13 mouse cellular contexts compared by ENCODE assay signal in genomic region chr4:55285641-55286040, GRCm38 (mm10).
A peak's percentile ranks its signal among the peaks of the same experiment; 100 is the strongest.
DNase-seq lines count a peak whose midpoint lies in the region; ATAC-seq and TF ChIP-seq lines count a peak whose summit lies in the region.
"Had no signal": no experiment of that assay in that cellular context is flagged by ENCODE, and none has a peak within 500 bp of the region (broad histone marks: within the 10 kb centered on the region; RNA-seq: fewer than 3 reads in every experiment).

No protein-coding gene starts in this region.

- intact Hi-C loops in heart, postnatal 10 days (cut with DNase I): no loop called here
- intact Hi-C loops in heart, postnatal 25 days (cut with DNase I): no loop called here

- no peaks in the 10 kb centered on the region for H3K36me3 ChIP-seq in lung, postnatal 0 days (ENCODE audit: insufficient read depth, low read length)
- no peaks in the 10 kb centered on the region for H3K36me3 ChIP-seq in intestine, embryonic 15.5 days
- H3K36me3 ChIP-seq: hindbrain, embryonic 12.5 days had no signal

- no peak overlapping the region for H3K4me2 ChIP-seq in lung, postnatal 0 days (replicated peaks; ENCODE audit: low read depth, low read length)
- no peak overlapping the region for H3K4me2 ChIP-seq in intestine, embryonic 15.5 days (replicated peaks)
- H3K4me2 ChIP-seq: hindbrain, embryonic 12.5 days; liver, embryonic 11.5 days had no signal

- no peak overlapping the region for H3K4me3 ChIP-seq in lung, postnatal 0 days (ENCODE audit: low read depth, low read length)
- no peak overlapping the region for H3K4me3 ChIP-seq in intestine, embryonic 15.5 days (replicated peaks)
- H3K4me3 ChIP-seq: hindbrain, embryonic 12.5 days; left cerebral cortex, adult 2 months had no signal

- no peak overlapping the region for H3K27ac ChIP-seq in lung, postnatal 0 days (ENCODE audit: low read length)
- no peak overlapping the region for H3K27ac ChIP-seq in intestine, embryonic 15.5 days
- H3K27ac ChIP-seq: hindbrain, embryonic 12.5 days; left cerebral cortex, adult 2 months had no signal

- no peak for TF ChIP-seq POLR2A in brain, embryonic 14.5 days (IDR thresholded peaks at IDR 0.05; ENCODE audit: borderline replicate concordance, extremely low read depth, insufficient read depth, insufficient read length, poor library complexity, severe bottlenecking)

- H3K9ac ChIP-seq in lung, postnatal 0 days (replicated peaks; ENCODE audit: low read depth): no peak overlapping the region
- no peak overlapping the region for H3K9ac ChIP-seq in intestine, embryonic 15.5 days
- H3K9ac ChIP-seq: hindbrain, embryonic 12.5 days had no signal

- WGBS in lung, postnatal 0 days: 13% methylated on average over 5 of the region's 5 CpGs
- WGBS in intestine, embryonic 15.5 days: 31% methylated on average over 5 of the region's 5 CpGs

- TF ChIP-seq CTCF in lung, postnatal 0 days (IDR thresholded peaks at IDR 0.05): no peak
- TF ChIP-seq CTCF in brain, embryonic 14.5 days (IDR thresholded peaks at IDR 0.05; ENCODE audit: borderline replicate concordance, extremely low read depth, insufficient read depth, insufficient read length): no peak

- no peak for ATAC-seq in lung, postnatal 0 days
- ATAC-seq in intestine, embryonic 15.5 days: no peak

- H3K27me3 ChIP-seq in lung, postnatal 0 days (replicated peaks; ENCODE audit: insufficient read depth, low read length): peaks cover 6% of the 10 kb centered on the region; the same call in 1 of the 2 replicates
- no peaks in the 10 kb centered on the region for H3K27me3 ChIP-seq in intestine, embryonic 15.5 days (replicated peaks)
- H3K27me3 ChIP-seq: hindbrain, embryonic 12.5 days had no signal

- no peak for TF ChIP-seq EP300 in lung, postnatal 0 days (IDR thresholded peaks at IDR 0.05)

- no peaks in the 10 kb centered on the region for H3K9me3 ChIP-seq in lung, postnatal 0 days (ENCODE audit: low read length)
- H3K9me3 ChIP-seq in intestine, embryonic 15.5 days: no peaks in the 10 kb centered on the region
- H3K9me3 ChIP-seq: hindbrain, embryonic 12.5 days had no signal

- peak; percentile 30 to 38 for DNase-seq in heart, postnatal 10 days
- no peak for DNase-seq in heart, postnatal 25 days (ENCODE audit: low spot score)
- DNase-seq in lung, postnatal 0 days (ENCODE audit: low spot score): peak; percentile 50
- no peak for DNase-seq in lung, adult 18-20 months
- DNase-seq in NIH3T3 (ENCODE audit: low read depth): peak; percentile 36
- peak; percentile 39 for DNase-seq in brain, embryonic 14.5 days (ENCODE audit: low read depth)
- DNase-seq in thymus, adult 18-20 months: no peak
- DNase-seq: cerebellum, adult 8-10 months; right cerebral cortex, adult 18-20 months had no signal

- no peaks in the 10 kb centered on the region for H3K4me1 ChIP-seq in lung, postnatal 0 days (ENCODE audit: insufficient read depth, low read depth, low read length)
- H3K4me1 ChIP-seq in intestine, embryonic 15.5 days (replicated peaks): no peaks in the 10 kb centered on the region
- H3K4me1 ChIP-seq: hindbrain, embryonic 12.5 days had no signal

Comparison
In these comparisons a context has a peak if more than half of its experiments do, and no peak if none do; other contexts are left out.
1. DNase-seq: peak in heart, postnatal 10 days (2 of 2), lung, postnatal 0 days (single experiment), NIH3T3 (single experiment) and brain, embryonic 14.5 days (single experiment); none in heart, postnatal 25 days (single experiment), lung, adult 18-20 months (0 of 2) and thymus, adult 18-20 months (0 of 2).